Mouse (Mus musculus): ENCODE measurements around the gene Gm9844. TPM values are rescaled to one million over a fixed set of nuclear protein-coding genes. Genes with fewer than 3 reads are reported as not detected.

Gene Gm9844
- polyA plus RNA-seq, 1 experiment, result not detected

- TF ChIP-seq POLR2A (IDR thresholded peaks at IDR 0.05; ENCODE audit: low read depth, low read length), result no peak
- TF ChIP-seq CTCF (IDR thresholded peaks at IDR 0.05; ENCODE audit: extremely low read depth, insufficient read length, insufficient replicate concordance, low read depth, low read length), result no peak
- Histone ChIP-seq H3K27ac (ENCODE audit: insufficient read depth, low read depth, low read length) (no peak overlapping the region), H3K36me3 (ENCODE audit: control insufficient read depth, insufficient read depth, low read length) (no peaks in the 10 kb centered on the region), H3K27me3 (ENCODE audit: control insufficient read depth, insufficient read depth, low read length) (no peaks in the 10 kb centered on the region), H3K4me1 (ENCODE audit: control insufficient read depth, insufficient read depth, insufficient read length, low read length) (peaks cover 2% of the 10 kb centered on the region; the same call in 1 of the 2 replicates), H3K4me3 (ENCODE audit: low read depth, low read length) (no peak overlapping the region)
- WGBS, result 72% methylated on average over 5 of the region's 5 CpGs
Observed at GRCm38 (mm10) chr7:24851596-24852325, 10.3 kb upstream of the Gm9844 start.

GRCm38 (mm10) chr7:24852557-24853232, 9.3 kb upstream of the Gm9844 start:
- 64% methylated on average over 8 of the region's 8 CpGs for WGBS
- H3K27me3 ChIP-seq (ENCODE audit: control insufficient read depth, insufficient read depth, low read length), result no peaks in the 10 kb centered on the region
- peaks cover 2% of the 10 kb centered on the region; the same call in 1 of the 2 replicates for H3K4me1 ChIP-seq (ENCODE audit: control insufficient read depth, insufficient read depth, insufficient read length, low read length)
- TF ChIP-seq CTCF (IDR thresholded peaks at IDR 0.05; ENCODE audit: extremely low read depth, insufficient read length, insufficient replicate concordance, low read depth, low read length), result no peak
- no peak for TF ChIP-seq POLR2A (IDR thresholded peaks at IDR 0.05; ENCODE audit: low read depth, low read length)
- no peaks in the 10 kb centered on the region for H3K36me3 ChIP-seq (ENCODE audit: control insufficient read depth, insufficient read depth, low read length)
- H3K27ac ChIP-seq (ENCODE audit: insufficient read depth, low read depth, low read length), result no peak overlapping the region
- no peak overlapping the region for H3K4me3 ChIP-seq (ENCODE audit: low read depth, low read length)

GRCm38 (mm10) chr7:24853233-24853563, 8.8 kb upstream of the Gm9844 start:
- no peak overlapping the region for H3K27ac ChIP-seq (ENCODE audit: insufficient read depth, low read depth, low read length)
- no peak for TF ChIP-seq CTCF (IDR thresholded peaks at IDR 0.05; ENCODE audit: extremely low read depth, insufficient read length, insufficient replicate concordance, low read depth, low read length)
- TF ChIP-seq POLR2A (IDR thresholded peaks at IDR 0.05; ENCODE audit: low read depth, low read length), result no peak
- no peak overlapping the region for H3K4me3 ChIP-seq (ENCODE audit: low read depth, low read length)

GRCm38 (mm10) chr7:24853695-24854094, 8.3 kb upstream of the Gm9844 start:
- Histone ChIP-seq H3K4me1 (ENCODE audit: control insufficient read depth, insufficient read depth, insufficient read length, low read length) (peaks cover 2% of the 10 kb centered on the region; the same call in 1 of the 2 replicates), H3K36me3 (ENCODE audit: control insufficient read depth, insufficient read depth, low read length) (no peaks in the 10 kb centered on the region), H3K4me3 (ENCODE audit: low read depth, low read length) (no peak overlapping the region), H3K27ac (ENCODE audit: insufficient read depth, low read depth, low read length) (no peak overlapping the region), H3K27me3 (ENCODE audit: control insufficient read depth, insufficient read depth, low read length) (no peaks in the 10 kb centered on the region)
- TF ChIP-seq CTCF (IDR thresholded peaks at IDR 0.05; ENCODE audit: extremely low read depth, insufficient read length, insufficient replicate concordance, low read depth, low read length) (no peak), POLR2A (IDR thresholded peaks at IDR 0.05; ENCODE audit: low read depth, low read length) (no peak)
- WGBS, result 47% methylated on average over 7 of the region's 7 CpGs

More at GRCm38 (mm10) chr7:24853233-24853563, 8.8 kb upstream of the Gm9844 start:
- Histone ChIP-seq H3K27me3 (ENCODE audit: control insufficient read depth, insufficient read depth, low read length) (no peaks in the 10 kb centered on the region), H3K36me3 (ENCODE audit: control insufficient read depth, insufficient read depth, low read length) (no peaks in the 10 kb centered on the region), H3K4me1 (ENCODE audit: control insufficient read depth, insufficient read depth, insufficient read length, low read length) (peaks cover 2% of the 10 kb centered on the region; the same call in 1 of the 2 replicates)

- H3K36me3 ChIP-seq (ENCODE audit: control insufficient read depth, insufficient read depth, low read length), result no peaks in the 10 kb centered on the region
- H3K4me3 ChIP-seq (ENCODE audit: low read depth, low read length), result no peak overlapping the region
- H3K4me1 ChIP-seq (ENCODE audit: control insufficient read depth, insufficient read depth, insufficient read length, low read length), result no peaks in the 10 kb centered on the region
- TF ChIP-seq POLR2A (IDR thresholded peaks at IDR 0.05; ENCODE audit: low read depth, low read length), result no peak
- no peaks in the 10 kb centered on the region for H3K27me3 ChIP-seq (ENCODE audit: control insufficient read depth, insufficient read depth, low read length)
- no peak overlapping the region for H3K27ac ChIP-seq (ENCODE audit: insufficient read depth, low read depth, low read length)
- 53% methylated on average over 6 of the region's 6 CpGs for WGBS
Observed at GRCm38 (mm10) chr7:24856460-24857120, 5.4 kb upstream of the Gm9844 start.

GRCm38 (mm10) chr7:24859234-24859633, 2.8 kb upstream of the Gm9844 start:
- H3K27me3 ChIP-seq (ENCODE audit: control insufficient read depth, insufficient read depth, low read length), result no peaks in the 10 kb centered on the region
- 68% methylated on average over 5 of the region's 5 CpGs for WGBS
- H3K4me3 ChIP-seq (ENCODE audit: low read depth, low read length), result no peak overlapping the region
- TF ChIP-seq POLR2A (IDR thresholded peaks at IDR 0.05; ENCODE audit: low read depth, low read length) (no peak), CTCF (IDR thresholded peaks at IDR 0.05; ENCODE audit: extremely low read depth, insufficient read length, insufficient replicate concordance, low read depth, low read length) (no peak)
- H3K36me3 ChIP-seq (ENCODE audit: control insufficient read depth, insufficient read depth, low read length), result no peaks in the 10 kb centered on the region
- H3K4me1 ChIP-seq (ENCODE audit: control insufficient read depth, insufficient read depth, insufficient read length, low read length), result no peaks in the 10 kb centered on the region
- H3K27ac ChIP-seq (ENCODE audit: insufficient read depth, low read depth, low read length), result no peak overlapping the region

GRCm38 (mm10) chr7:24862853-24863252, 840 bp downstream of the Gm9844 start:
- Histone ChIP-seq H3K4me1 (ENCODE audit: control insufficient read depth, insufficient read depth, insufficient read length, low read length) (no peaks in the 10 kb centered on the region), H3K4me3 (ENCODE audit: low read depth, low read length) (no peak overlapping the region), H3K36me3 (ENCODE audit: control insufficient read depth, insufficient read depth, low read length) (no peaks in the 10 kb centered on the region), H3K27ac (ENCODE audit: insufficient read depth, low read depth, low read length) (no peak overlapping the region), H3K27me3 (ENCODE audit: control insufficient read depth, insufficient read depth, low read length) (no peaks in the 10 kb centered on the region)
- WGBS, result 67% methylated on average over 4 of the region's 4 CpGs
- TF ChIP-seq POLR2A (IDR thresholded peaks at IDR 0.05; ENCODE audit: low read depth, low read length) (no peak), CTCF (IDR thresholded peaks at IDR 0.05; ENCODE audit: extremely low read depth, insufficient read length, insufficient replicate concordance, low read depth, low read length) (no peak)
